Mouse (Mus musculus): ENCODE data around the gene Mrpl51.

The Mrpl51 gene

GRCm38 (mm10) chr6:125191332-125192015 is at the start of gene Mrpl51, which contains the start of gene Ncapd2:
Mrpl51 (plus strand) TSS chr6:125191801.
Ncapd2 (minus strand) TSS chr6:125191701.
- in situ Hi-C loops (cut with MboI, MseI): loop anchor here (5.0 kb wide), 1 partner anchor 81 kb away; no protein-coding TSS in a partner anchor

GRCm38 (mm10) chr6:125142436-125142835 is 49.2 kb upstream of the Mrpl51 start:
- in situ Hi-C loops (cut with MboI, MseI): no loop called here

- in situ Hi-C loops (cut with MboI, MseI): no loop called here
Measured at GRCm38 (mm10) chr6:125143128-125143527, 48.5 kb upstream of the Mrpl51 start.

- in situ Hi-C loops (cut with MboI, MseI): no loop called here
Measured at GRCm38 (mm10) chr6:125143904-125144303, 47.7 kb upstream of the Mrpl51 start.

GRCm38 (mm10) chr6:125145001-125145400 is 46.6 kb upstream of the Mrpl51 start, which contains the start of gene Iffo1:
Iffo1 (plus strand) TSS chr6:125145241.
- in situ Hi-C loops (cut with MboI, MseI): loop anchor here (5.0 kb wide), 1 partner anchor 82 kb away; no protein-coding TSS in a partner anchor

GRCm38 (mm10) chr6:125145479-125145951 is 46.1 kb upstream of the Mrpl51 start:
- in situ Hi-C loops (cut with MboI, MseI): loop anchor here (5.0 kb wide), 1 partner anchor 82 kb away; no protein-coding TSS in a partner anchor

- in situ Hi-C loops (cut with MboI, MseI): loop anchor here (5.0 kb wide), 1 partner anchor 81 kb away; no protein-coding TSS in a partner anchor
Measured at GRCm38 (mm10) chr6:125146148-125146547, 45.5 kb upstream of the Mrpl51 start.

GRCm38 (mm10) chr6:125146797-125147196 is 44.8 kb upstream of the Mrpl51 start:
- in situ Hi-C loops (cut with MboI, MseI): loop anchor here (5.0 kb wide), 1 partner anchor 81 kb away; no protein-coding TSS in a partner anchor

GRCm38 (mm10) chr6:125147329-125147728 is 44.3 kb upstream of the Mrpl51 start:
- in situ Hi-C loops (cut with MboI, MseI): loop anchor here (5.0 kb wide), 1 partner anchor 80 kb away; no protein-coding TSS in a partner anchor

GRCm38 (mm10) chr6:125148251-125148925 is 43.2 kb upstream of the Mrpl51 start:
- in situ Hi-C loops (cut with MboI, MseI): loop anchor here (5.0 kb wide), 1 partner anchor 79 kb away; no protein-coding TSS in a partner anchor

GRCm38 (mm10) chr6:125148926-125149568 is 42.6 kb upstream of the Mrpl51 start:
- in situ Hi-C loops (cut with MboI, MseI): loop anchor here (5.0 kb wide), 1 partner anchor 78 kb away; no protein-coding TSS in a partner anchor

- in situ Hi-C loops (cut with MboI, MseI): loop anchor here (5.0 kb wide), 1 partner anchor 78 kb away; no protein-coding TSS in a partner anchor
Measured at GRCm38 (mm10) chr6:125149569-125149950, 42.0 kb upstream of the Mrpl51 start.

GRCm38 (mm10) chr6:125152212-125153017 is 39.2 kb upstream of the Mrpl51 start:
- in situ Hi-C loops (cut with MboI, MseI): loop anchor here (10.0 kb wide), 1 partner anchor 122 kb away; no protein-coding TSS in a partner anchor

- in situ Hi-C loops (cut with MboI, MseI): loop anchor here (10.0 kb wide), 1 partner anchor 122 kb away; no protein-coding TSS in a partner anchor
Measured at GRCm38 (mm10) chr6:125153018-125153389, 38.6 kb upstream of the Mrpl51 start.

GRCm38 (mm10) chr6:125153682-125154081 is 37.9 kb upstream of the Mrpl51 start:
- in situ Hi-C loops (cut with MboI, MseI): loop anchor here (10.0 kb wide), 1 partner anchor 121 kb away; no protein-coding TSS in a partner anchor

GRCm38 (mm10) chr6:125154550-125154949 is 37.1 kb upstream of the Mrpl51 start:
- in situ Hi-C loops (cut with MboI, MseI): loop anchor here (10.0 kb wide), 1 partner anchor 120 kb away; no protein-coding TSS in a partner anchor

- in situ Hi-C loops (cut with MboI, MseI): loop anchor here (5.0 to 10.0 kb wide), 2 partner anchors 120 to 327 kb away; no protein-coding TSS in a partner anchor
Measured at GRCm38 (mm10) chr6:125155262-125155661, 36.3 kb upstream of the Mrpl51 start.

- in situ Hi-C loops (cut with MboI, MseI): loop anchor here (5.0 to 10.0 kb wide), 2 partner anchors 118 to 326 kb away; no protein-coding TSS in a partner anchor
Measured at GRCm38 (mm10) chr6:125156491-125156890, 35.1 kb upstream of the Mrpl51 start.

GRCm38 (mm10) chr6:125156903-125157614 is 34.5 kb upstream of the Mrpl51 start:
- in situ Hi-C loops (cut with MboI, MseI): loop anchor here (5.0 to 10.0 kb wide), 2 partner anchors 118 to 325 kb away; no protein-coding TSS in a partner anchor

Measured in T-helper 1 cell (primary cell).